Mouse (Mus musculus) small intestine, adult 2 months (tissue): ENCODE results near the gene Atf7ip2. TPM values are rescaled to one million over a fixed set of nuclear protein-coding genes. Genes with fewer than 3 reads are reported as not detected.

Experiments
- H3K27ac ChIP-seq: fragments of 200-500 bp; 2 replicates; pipeline ENCODE4 v1.5.1; 2012; ENCODE audit warnings: low read depth, low read length, control low read depth, inconsistent platforms; ENCODE audit not compliant: insufficient read depth
- H3K27me3 ChIP-seq: fragments of 200-500 bp; 2 replicates; pipeline ENCODE4 v1.6.1; 2012; ENCODE audit warnings: mild to moderate bottlenecking, moderate library complexity, low read length, inconsistent platforms; ENCODE audit not compliant: control insufficient read depth, insufficient read depth
- H3K36me3 ChIP-seq: fragments of 200-500 bp; 2 replicates; pipeline ENCODE4 v1.6.1; 2012; ENCODE audit warnings: mild to moderate bottlenecking, low read length, control low read depth, inconsistent platforms; ENCODE audit not compliant: control insufficient read depth, insufficient read depth
- H3K4me1 ChIP-seq: fragments of 200-500 bp; 2 replicates; pipeline ENCODE4 v1.6.1; 2012; ENCODE audit warnings: low read length, inconsistent platforms, mixed read lengths; ENCODE audit not compliant: control insufficient read depth, insufficient read depth, insufficient read length
- H3K4me3 ChIP-seq: fragments of 200-500 bp; 2 replicates; pipeline ENCODE4 v1.5.1; 2012; ENCODE audit warnings: low read depth, mild to moderate bottlenecking, control low read depth, inconsistent platforms, low read length, moderate library complexity
- CTCF ChIP-seq: fragments of 200-500 bp; IDR thresholded peaks from 2 replicates; pipeline ENCODE4 v1.5.1; 2012; ENCODE audit warnings: low read depth, mild to moderate bottlenecking, control low read depth, inconsistent platforms, low read length, moderate library complexity, mixed read lengths; ENCODE audit not compliant: insufficient replicate concordance, insufficient read length; ENCODE audit errors: extremely low read depth
- POLR2A ChIP-seq: fragments of 200-500 bp; IDR thresholded peaks from 2 replicates; pipeline ENCODE4 v1.6.1; 2012; ENCODE audit warnings: low read depth, mild to moderate bottlenecking, control low read depth, inconsistent platforms, low read length, moderate library complexity
- WGBS: fragments of 180-500 bp; shearing (Covaris S2); methylation state at CpG from one replicate; pipeline ENCODE4 v1.1.7; 2018; 5-methylcytosine and 5-hydroxymethylcytosine counted together
- polyA plus RNA-seq: library from polyadenylated mRNA; depleted of rRNA; stranded (reverse); fragments of >200 nt; gene quantifications from 2 replicates; pipeline ENCODE4 v1.2.3, GENCODE M21; 2012

Gene Atf7ip2
- polyA plus RNA-seq, 1 experiment = 0.13 TPM

DNA sequence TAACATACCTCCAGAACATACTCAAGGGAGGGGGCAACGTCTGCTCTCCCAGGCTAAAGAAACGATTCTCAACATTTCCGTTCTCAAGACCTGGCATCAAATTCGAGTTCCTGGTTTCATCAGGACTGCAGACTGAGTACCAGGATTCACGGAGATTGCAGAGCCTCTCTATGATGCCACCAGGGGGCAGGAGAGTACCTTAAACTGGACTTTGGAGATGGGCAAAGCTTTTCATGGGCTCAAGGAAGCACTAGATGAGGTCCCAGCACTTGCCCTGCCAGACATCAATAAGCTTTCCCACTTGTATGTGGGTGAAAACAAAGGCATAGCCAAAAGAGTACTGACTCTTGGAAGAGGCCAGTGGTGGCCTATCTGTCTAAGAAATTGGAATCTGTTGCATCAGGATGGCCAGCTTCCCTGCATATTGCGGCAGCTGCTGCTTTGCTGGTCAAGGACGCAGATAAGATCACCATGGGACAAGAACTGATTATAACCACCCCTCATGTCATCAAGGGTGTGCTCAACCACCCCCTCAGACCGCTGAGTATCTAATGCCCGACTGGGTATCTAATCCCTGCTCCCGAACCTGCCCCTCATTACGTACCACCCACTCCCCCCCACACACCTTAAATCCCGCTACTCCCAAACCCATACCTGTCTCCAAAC is 87.9 kb downstream of the Atf7ip2 start:
- H3K36me3 ChIP-seq = no peaks in the 10 kb centered on the region
- H3K27me3 ChIP-seq = no peaks in the 10 kb centered on the region
- no peak overlapping the region for H3K4me3 ChIP-seq
- WGBS = 41% methylated on average over 12 of the region's 12 CpGs
- peaks cover 2% of the 10 kb centered on the region; the same call in 1 of the 2 replicates for H3K4me1 ChIP-seq
- TF ChIP-seq POLR2A = no peak
- TF ChIP-seq CTCF = peak; percentile 82; the same call in 1 of the 2 replicates
- no peak overlapping the region for H3K27ac ChIP-seq

DNA sequence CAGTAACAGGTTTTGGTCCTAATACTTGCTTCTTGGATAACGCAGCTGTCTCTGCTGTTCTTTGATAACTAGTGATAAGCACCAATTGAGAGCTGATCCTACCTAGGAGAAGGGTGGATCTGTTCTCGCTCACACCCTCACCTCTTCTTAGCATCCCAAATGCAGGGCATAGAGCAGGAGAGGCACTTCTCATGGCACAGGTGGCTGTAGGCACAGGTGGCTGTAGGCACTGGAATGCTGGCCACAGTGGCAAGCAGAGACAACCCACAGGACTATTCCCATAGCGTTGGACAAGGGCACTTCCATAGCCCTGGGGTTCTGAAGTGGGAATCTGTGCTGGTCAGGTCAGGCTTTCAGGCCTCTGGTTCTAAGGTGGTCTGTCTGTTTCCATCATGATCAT is 89.4 kb downstream of the Atf7ip2 start:
- 83% methylated on average over 3 of the region's 3 CpGs for WGBS
- H3K27me3 ChIP-seq = no peaks in the 10 kb centered on the region
- no peak overlapping the region for H3K4me3 ChIP-seq
- H3K4me1 ChIP-seq = peaks cover 5% of the 10 kb centered on the region; the same call in 1 of the 2 replicates
- TF ChIP-seq POLR2A (no peak), CTCF (no peak)
- no peaks in the 10 kb centered on the region for H3K36me3 ChIP-seq
- H3K27ac ChIP-seq = no peak overlapping the region

DNA sequence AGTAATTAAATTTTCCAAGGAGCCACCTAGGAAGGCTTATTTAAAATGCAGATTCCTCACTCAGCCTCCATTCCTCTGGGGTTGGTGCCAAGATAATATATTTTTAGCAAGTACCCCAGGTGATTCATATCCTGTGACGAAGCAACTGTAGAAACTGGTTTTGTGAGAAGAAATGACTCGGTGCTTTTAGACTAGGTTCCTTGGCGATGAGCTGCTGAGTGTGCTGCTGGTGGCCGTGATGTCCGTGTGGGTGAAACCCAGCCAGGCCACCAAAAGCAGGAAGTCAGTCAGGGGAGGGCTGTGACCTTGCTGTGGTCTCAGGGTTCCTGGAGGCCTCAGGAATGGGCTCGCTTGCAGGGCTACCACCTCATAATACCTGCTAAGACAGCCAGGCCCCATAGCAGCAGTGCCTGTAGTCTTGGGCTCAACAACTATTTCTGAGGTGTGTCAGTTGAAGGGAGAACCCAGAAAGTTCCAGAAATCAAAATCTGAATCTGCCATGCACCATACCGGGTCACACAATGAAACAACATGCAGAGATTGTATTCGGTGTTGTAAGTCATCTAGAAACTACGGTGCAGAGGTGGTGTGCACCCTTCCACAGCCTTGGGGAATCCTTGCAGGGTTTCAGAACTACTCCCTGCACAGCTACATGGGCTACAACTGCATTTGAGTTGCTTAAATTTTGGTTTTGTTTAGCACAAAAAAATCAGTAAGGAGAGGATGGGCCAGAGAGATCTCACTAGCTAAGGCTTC is 94.2 kb downstream of the Atf7ip2 start:
- 66% methylated on average over 9 of the region's 9 CpGs for WGBS
- peaks cover 3% of the 10 kb centered on the region; the same call in 1 of the 2 replicates for H3K4me1 ChIP-seq
- H3K27me3 ChIP-seq = no peaks in the 10 kb centered on the region
- TF ChIP-seq CTCF (no peak), POLR2A (no peak)
- H3K4me3 ChIP-seq = no peak overlapping the region
- no peak overlapping the region for H3K27ac ChIP-seq
- no peaks in the 10 kb centered on the region for H3K36me3 ChIP-seq

- TF ChIP-seq POLR2A (no peak), CTCF (no peak)
- WGBS = 91% methylated on average over 6 of the region's 6 CpGs
Observed at GRCm38 (mm10) chr16:10288115-10288514, 95.6 kb downstream of the Atf7ip2 start.

GRCm38 (mm10) chr16:10297696-10298644 is 105.5 kb downstream of the Atf7ip2 start:
- no peak for TF ChIP-seq POLR2A
- no peak for TF ChIP-seq CTCF
- Histone ChIP-seq H3K4me1 (peaks cover 4% of the 10 kb centered on the region; the same call in 1 of the 2 replicates), H3K4me3 (no peak overlapping the region), H3K27ac (no peak overlapping the region), H3K36me3 (no peaks in the 10 kb centered on the region), H3K27me3 (no peaks in the 10 kb centered on the region)
- 81% methylated on average over 10 of the region's 10 CpGs for WGBS

More at GRCm38 (mm10) chr16:10288115-10288514, 95.6 kb downstream of the Atf7ip2 start:
- Histone ChIP-seq H3K27ac (no peak overlapping the region), H3K4me1 (peaks cover 3% of the 10 kb centered on the region; the same call in 1 of the 2 replicates), H3K36me3 (no peaks in the 10 kb centered on the region), H3K27me3 (no peaks in the 10 kb centered on the region), H3K4me3 (no peak overlapping the region)

DNA sequence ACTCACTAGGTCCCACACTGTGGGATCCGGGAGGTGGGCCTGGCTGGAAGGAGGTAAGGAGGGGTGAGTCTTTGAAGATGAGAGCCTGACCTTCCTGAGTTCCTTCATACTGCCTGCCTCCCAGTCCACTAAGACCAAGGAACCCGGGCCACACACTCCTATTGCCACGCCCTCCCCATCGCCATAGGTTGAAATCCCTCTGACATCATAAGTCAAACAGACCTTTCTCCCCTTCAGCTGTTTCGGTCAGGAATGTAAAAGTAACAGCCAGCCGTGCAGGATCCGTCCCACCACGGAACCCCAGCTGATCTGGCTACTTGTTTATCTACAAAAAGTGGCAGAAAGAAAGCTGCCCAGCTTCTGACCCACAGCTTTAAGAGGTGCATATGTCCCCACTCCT is 107.1 kb downstream of the Atf7ip2 start:
- Histone ChIP-seq H3K27ac (no peak overlapping the region), H3K4me1 (peaks cover 4% of the 10 kb centered on the region; the same call in 1 of the 2 replicates)
- WGBS = 15% methylated on average over 8 of the region's 8 CpGs

More for the DNA sequence above, 107.1 kb downstream of the Atf7ip2 start:
- TF ChIP-seq POLR2A (no peak), CTCF (no peak)
- Histone ChIP-seq H3K36me3 (no peaks in the 10 kb centered on the region), H3K27me3 (no peaks in the 10 kb centered on the region), H3K4me3 (peak overlapping the region; percentile 15; the same call in 1 of the 2 replicates)
